Mouse (Mus musculus): ENCODE results near the gene Sipa1l2. TPM values are rescaled to one million over a fixed set of nuclear protein-coding genes. Genes with fewer than 3 reads are reported as not detected.
A peak's percentile ranks its signal among the peaks of the same experiment; 100 is the strongest.

Gene Sipa1l2
- polyA plus RNA-seq (2015; fragmentation: Nextera tagmentation; extraction: Ambion mirVana): 17.9 and 18.0 TPM in 2 replicates

GRCm38 (mm10) chr8:125569533-125570365, at the start of gene Sipa1l2:
Gene Sipa1l2 (minus strand): TSS chr8:125569808.
- under 1% methylated on average over 124 of the region's 129 CpGs for WGBS

DNA sequence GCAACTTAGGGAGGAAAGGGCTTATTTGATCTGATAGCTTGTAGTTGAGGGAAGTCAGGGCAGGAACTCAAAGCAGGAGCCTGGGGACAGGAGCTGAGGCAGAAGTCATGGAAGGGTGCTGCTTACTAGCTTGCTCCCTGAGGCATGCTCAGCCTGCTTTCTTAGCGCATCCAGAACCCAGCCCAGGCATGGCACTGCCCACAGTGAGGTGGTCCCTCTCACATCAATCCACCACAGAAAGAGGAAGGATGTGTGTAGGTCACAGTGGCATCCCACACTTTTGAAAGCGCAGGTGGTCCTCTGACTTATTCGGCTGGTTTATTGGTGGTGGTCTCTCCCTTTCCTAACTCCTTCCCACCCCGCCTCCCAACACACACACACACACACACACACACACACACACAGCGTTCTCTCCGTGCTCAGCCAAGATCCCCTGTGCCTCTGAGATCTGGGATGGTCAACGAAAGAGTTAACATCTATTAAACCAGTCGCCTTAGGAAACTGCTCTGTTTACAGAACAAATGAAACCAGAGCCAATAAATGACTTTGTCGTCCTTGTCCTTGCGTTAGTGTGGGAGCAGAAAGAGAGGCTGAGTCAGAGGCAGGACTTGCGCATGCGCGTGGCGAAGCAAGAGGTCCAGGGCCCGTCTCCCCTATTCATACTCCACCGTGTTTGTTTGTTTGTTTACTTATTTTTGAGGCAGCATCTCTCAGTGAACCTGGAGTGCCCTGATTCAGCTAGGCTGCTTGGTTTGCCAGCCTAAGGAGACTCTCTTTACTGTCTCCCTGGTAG, 49.1 kb upstream of the Sipa1l2 start:
- Histone ChIP-seq H3K9ac (no peak overlapping the region), H3K36me3 (no peaks in the 10 kb centered on the region), H3K9me3 (no peaks in the 10 kb centered on the region), H3K4me2 (no peak overlapping the region), H3K27me3 (no peaks in the 10 kb centered on the region), H3K27ac (no peak overlapping the region), H3K4me1 (peaks cover 15% of the 10 kb centered on the region; the same call in 1 of the 2 replicates), H3K4me3 (no peak overlapping the region)
- WGBS: 70% methylated on average over 16 of the region's 16 CpGs
- no peak for ATAC-seq (ENCODE audit: insufficient number of reproducible peaks, insufficient read depth, low FRiP score, low TSS enrichment, low read depth)

More at GRCm38 (mm10) chr8:125569533-125570365, at the start of gene Sipa1l2:
- Histone ChIP-seq H3K4me1 (peaks cover 35% of the 10 kb centered on the region), H3K9ac (peak within 1 kb of the TSS; percentile 83), H3K9me3 (no peaks in the 10 kb centered on the region), H3K4me2 (peak within 1 kb of the TSS; percentile 94), H3K27me3 (peaks cover 13% of the 10 kb centered on the region), H3K4me3 (peak within 1 kb of the TSS; percentile 74), H3K27ac (peak within 1 kb of the TSS; percentile 72), H3K36me3 (no peaks in the 10 kb centered on the region)
- ATAC-seq (ENCODE audit: insufficient number of reproducible peaks, insufficient read depth, low FRiP score, low TSS enrichment, low read depth): peak; percentile 85

GRCm38 (mm10) chr8:125616935-125617334, 47.3 kb upstream of the Sipa1l2 start:
- no peak overlapping the region for H3K27ac ChIP-seq
- H3K4me1 ChIP-seq: peaks cover 14% of the 10 kb centered on the region
- no peak overlapping the region for H3K9ac ChIP-seq
- H3K4me2 ChIP-seq: no peak overlapping the region
- 74% methylated on average over 5 of the region's 5 CpGs for WGBS
- no peak overlapping the region for H3K4me3 ChIP-seq
- ATAC-seq (ENCODE audit: insufficient number of reproducible peaks, insufficient read depth, low FRiP score, low TSS enrichment, low read depth): no peak
- no peaks in the 10 kb centered on the region for H3K9me3 ChIP-seq
- no peaks in the 10 kb centered on the region for H3K36me3 ChIP-seq
- H3K27me3 ChIP-seq: no peaks in the 10 kb centered on the region

GRCm38 (mm10) chr8:125616039-125616438, 46.4 kb upstream of the Sipa1l2 start:
- ATAC-seq (ENCODE audit: insufficient number of reproducible peaks, insufficient read depth, low FRiP score, low TSS enrichment, low read depth): no peak

DNA sequence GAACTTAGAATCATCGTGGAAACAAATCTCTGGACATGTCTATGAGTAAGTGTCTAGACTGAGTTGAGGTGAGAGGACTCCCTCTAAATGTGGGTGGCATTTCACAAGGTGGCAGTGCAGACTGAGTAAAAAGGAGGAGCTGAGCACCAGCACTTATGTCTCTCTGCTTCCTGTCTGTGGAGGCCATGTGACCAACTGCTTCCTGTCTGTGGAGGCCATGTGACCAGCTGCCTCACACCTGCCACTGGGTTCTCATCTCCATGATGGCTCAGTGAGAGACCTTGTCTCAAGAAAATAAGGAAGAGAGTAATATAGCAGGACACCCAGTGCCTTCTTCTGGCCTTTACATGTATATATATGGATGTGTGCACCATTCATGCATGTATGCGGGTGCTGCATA, 43.9 kb upstream of the Sipa1l2 start:
- no peaks in the 10 kb centered on the region for H3K36me3 ChIP-seq
- H3K9me3 ChIP-seq: no peaks in the 10 kb centered on the region
- H3K27me3 ChIP-seq: no peaks in the 10 kb centered on the region
- no peak overlapping the region for H3K4me2 ChIP-seq
- no peak overlapping the region for H3K4me3 ChIP-seq
- no peak overlapping the region for H3K27ac ChIP-seq
- no peak for ATAC-seq (ENCODE audit: insufficient number of reproducible peaks, insufficient read depth, low FRiP score, low TSS enrichment, low read depth)
- H3K9ac ChIP-seq: no peak overlapping the region
- peaks cover 14% of the 10 kb centered on the region for H3K4me1 ChIP-seq
- 96% methylated on average over 2 of the region's 2 CpGs for WGBS

More at GRCm38 (mm10) chr8:125616039-125616438, 46.4 kb upstream of the Sipa1l2 start:
- Histone ChIP-seq H3K9ac (no peak overlapping the region), H3K27me3 (no peaks in the 10 kb centered on the region), H3K4me2 (no peak overlapping the region), H3K4me1 (peaks cover 22% of the 10 kb centered on the region), H3K9me3 (no peaks in the 10 kb centered on the region), H3K27ac (no peak overlapping the region), H3K4me3 (no peak overlapping the region), H3K36me3 (no peaks in the 10 kb centered on the region)
- WGBS: 88% methylated on average over 3 of the region's 3 CpGs

DNA sequence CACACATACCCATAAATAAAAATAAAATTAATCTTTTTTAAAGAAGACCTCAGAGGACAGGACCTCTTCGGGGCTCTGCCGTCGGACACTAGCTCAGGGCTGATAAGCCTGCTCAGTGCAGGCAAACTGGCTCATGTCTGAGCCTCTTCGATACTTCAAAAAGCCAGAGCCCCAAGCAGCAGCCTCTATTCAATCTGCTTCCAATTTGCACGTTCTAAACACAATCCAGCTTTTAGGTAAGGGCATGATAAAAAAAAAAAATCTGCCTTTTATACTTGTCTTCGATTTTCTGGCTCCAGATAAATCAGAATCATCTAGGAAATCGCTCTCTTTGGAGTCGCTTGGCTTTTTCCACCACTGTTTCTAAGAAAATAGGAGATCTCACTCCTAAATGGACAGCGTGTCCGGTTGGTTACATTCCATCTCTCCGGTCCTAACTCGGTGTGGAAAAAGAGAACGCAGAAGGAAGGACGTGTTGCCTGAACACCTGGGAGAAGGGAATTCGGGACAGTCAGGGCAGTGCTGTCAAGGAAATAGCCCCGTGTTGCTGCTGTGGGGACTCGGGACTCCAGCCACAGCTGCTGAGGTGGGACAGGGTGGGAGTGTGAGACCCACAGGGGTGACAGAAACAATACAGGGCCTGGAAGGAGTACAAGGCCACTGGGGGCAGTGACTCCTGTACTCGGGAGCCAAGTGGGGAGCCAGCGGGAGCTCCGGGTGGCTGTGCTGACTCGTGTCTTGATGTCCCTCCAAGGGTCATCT, 42.4 kb upstream of the Sipa1l2 start:
- no peaks in the 10 kb centered on the region for H3K36me3 ChIP-seq
- no peak for ATAC-seq (ENCODE audit: insufficient number of reproducible peaks, insufficient read depth, low FRiP score, low TSS enrichment, low read depth)
- H3K9me3 ChIP-seq: no peaks in the 10 kb centered on the region
- H3K27ac ChIP-seq: peak overlapping the region; percentile 51; the same call in 1 of the 2 replicates
- no peak overlapping the region for H3K4me3 ChIP-seq
- H3K9ac ChIP-seq: no peak overlapping the region
- 35% methylated on average over 21 of the region's 21 CpGs for WGBS
- H3K4me2 ChIP-seq: no peak overlapping the region; the same call in 1 of the 2 replicates
- H3K4me1 ChIP-seq: peaks cover 14% of the 10 kb centered on the region
- no peaks in the 10 kb centered on the region for H3K27me3 ChIP-seq

GRCm38 (mm10) chr8:125611024-125611798, 41.6 kb upstream of the Sipa1l2 start:
- Histone ChIP-seq H3K27me3 (no peaks in the 10 kb centered on the region), H3K4me2 (no peak overlapping the region; the same call in 1 of the 2 replicates), H3K27ac (no peak overlapping the region), H3K4me1 (peaks cover 14% of the 10 kb centered on the region), H3K36me3 (no peaks in the 10 kb centered on the region), H3K4me3 (no peak overlapping the region), H3K9me3 (no peaks in the 10 kb centered on the region), H3K9ac (no peak overlapping the region)
- WGBS: 77% methylated on average over 10 of the region's 10 CpGs
- ATAC-seq (ENCODE audit: insufficient number of reproducible peaks, insufficient read depth, low FRiP score, low TSS enrichment, low read depth): no peak

DNA sequence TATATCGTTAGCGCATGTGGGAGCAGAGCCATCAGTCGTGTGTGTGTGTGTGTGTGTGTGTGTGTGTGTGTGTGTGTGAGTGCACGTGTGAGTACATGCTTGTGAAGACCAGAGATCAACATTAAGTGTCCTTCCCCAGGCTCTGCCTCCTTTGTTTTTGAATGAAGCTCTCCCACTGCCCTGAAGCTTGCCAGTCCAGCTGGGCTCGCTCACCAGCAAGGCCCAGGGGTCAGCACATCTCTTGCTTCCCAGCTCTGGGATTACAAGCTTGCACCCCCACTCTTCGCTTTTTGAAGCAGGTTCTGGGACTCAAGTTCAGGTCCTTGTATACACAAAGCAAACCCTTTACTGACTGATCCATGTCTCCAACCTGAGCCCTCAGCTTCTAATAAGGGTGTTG, 40.1 kb upstream of the Sipa1l2 start:
- Histone ChIP-seq H3K9ac (no peak overlapping the region), H3K27ac (no peak overlapping the region), H3K27me3 (no peaks in the 10 kb centered on the region), H3K4me1 (peaks cover 22% of the 10 kb centered on the region), H3K4me3 (no peak overlapping the region), H3K4me2 (no peak overlapping the region), H3K9me3 (no peaks in the 10 kb centered on the region), H3K36me3 (no peaks in the 10 kb centered on the region)
- ATAC-seq (ENCODE audit: insufficient number of reproducible peaks, insufficient read depth, low FRiP score, low TSS enrichment, low read depth): no peak
- 91% methylated on average over 6 of the region's 6 CpGs for WGBS

- WGBS: 87% methylated on average over 4 of the region's 4 CpGs
- Histone ChIP-seq H3K9ac (no peak overlapping the region), H3K9me3 (no peaks in the 10 kb centered on the region), H3K4me1 (peaks cover 23% of the 10 kb centered on the region), H3K27ac (no peak overlapping the region), H3K4me3 (no peak overlapping the region), H3K36me3 (no peaks in the 10 kb centered on the region), H3K4me2 (no peak overlapping the region), H3K27me3 (no peaks in the 10 kb centered on the region)
- no peak for ATAC-seq (ENCODE audit: insufficient number of reproducible peaks, insufficient read depth, low FRiP score, low TSS enrichment, low read depth)
These were observed 38.2 kb upstream of the Sipa1l2 start for GRCm38 (mm10) chr8:125607714-125608223.

DNA sequence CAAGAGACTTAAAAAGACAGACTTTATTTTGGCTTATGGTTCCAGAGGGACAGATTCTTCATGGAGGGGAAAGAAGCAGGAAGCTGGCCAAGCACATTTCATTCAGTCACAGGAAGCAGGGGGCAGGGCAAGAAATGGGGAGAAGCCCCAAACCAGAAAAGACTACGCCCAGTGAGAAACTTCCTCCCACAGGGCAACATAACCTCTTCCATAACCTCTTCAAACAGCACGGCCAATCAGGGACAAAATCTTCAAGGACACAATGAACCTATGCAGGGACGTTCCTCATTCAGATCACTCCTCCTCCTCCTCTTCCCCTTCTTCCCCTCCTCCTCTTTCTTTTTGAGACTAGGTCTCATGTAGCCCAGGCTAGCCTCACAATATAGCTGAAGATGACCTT, 37.3 kb upstream of the Sipa1l2 start:
- H3K9me3 ChIP-seq: no peaks in the 10 kb centered on the region
- H3K4me2 ChIP-seq: no peak overlapping the region
- no peak for ATAC-seq (ENCODE audit: insufficient number of reproducible peaks, insufficient read depth, low FRiP score, low TSS enrichment, low read depth)
- H3K9ac ChIP-seq: no peak overlapping the region
- H3K27me3 ChIP-seq: no peaks in the 10 kb centered on the region
- H3K4me3 ChIP-seq: no peak overlapping the region
- H3K27ac ChIP-seq: no peak overlapping the region
- H3K36me3 ChIP-seq: no peaks in the 10 kb centered on the region
- WGBS: 60% methylated on average over 3 of the region's 3 CpGs
- H3K4me1 ChIP-seq: peaks cover 19% of the 10 kb centered on the region
